Mouse (Mus musculus): ENCODE results near the gene Gm9999. TPM values are rescaled to one million over a fixed set of nuclear protein-coding genes. Genes with fewer than 3 reads are reported as not detected.
"Not testable (repeated sequence)": the region's sequence is repeated elsewhere in the genome, so short reads cannot be mapped to it uniquely, and the experiment has no call there.

Gene Gm9999
- total RNA-seq, 1 experiment from 2014 or later = not detected

GRCm38 (mm10) chr7:47022482-47022881 lies 39.1 kb downstream of the Gm9999 start:
- peak; percentile 91 for ATAC-seq (replicated peaks; ENCODE audit: low read depth, poor library complexity, severe bottlenecking)

GRCm38 (mm10) chr7:47023530-47023929 lies 40.1 kb downstream of the Gm9999 start:
- ATAC-seq (replicated peaks; ENCODE audit: low read depth, poor library complexity, severe bottlenecking) = peak; percentile 75

GRCm38 (mm10) chr7:47024454-47024853 lies 41.1 kb downstream of the Gm9999 start:
- no peak for ATAC-seq (replicated peaks; ENCODE audit: low read depth, poor library complexity, severe bottlenecking)

- no peak for ATAC-seq (replicated peaks; ENCODE audit: low read depth, poor library complexity, severe bottlenecking)
Measured at GRCm38 (mm10) chr7:47025429-47025828, 42.0 kb downstream of the Gm9999 start.

GRCm38 (mm10) chr7:47026899-47027298 lies 43.5 kb downstream of the Gm9999 start:
- ATAC-seq (replicated peaks; ENCODE audit: low read depth, poor library complexity, severe bottlenecking) = not testable (repeated sequence)

- ATAC-seq (replicated peaks; ENCODE audit: low read depth, poor library complexity, severe bottlenecking) = no peak
Measured at GRCm38 (mm10) chr7:47027520-47027919, 44.1 kb downstream of the Gm9999 start.

GRCm38 (mm10) chr7:47030517-47031193 lies 47.3 kb downstream of the Gm9999 start:
- ATAC-seq (replicated peaks; ENCODE audit: low read depth, poor library complexity, severe bottlenecking) = peak; percentile 36; the same call in 1 of the 2 replicates

GRCm38 (mm10) chr7:47031371-47031770 lies 48.0 kb downstream of the Gm9999 start:
- ATAC-seq (replicated peaks; ENCODE audit: low read depth, poor library complexity, severe bottlenecking) = peak; percentile 52

GRCm38 (mm10) chr7:47034785-47035384 lies 51.5 kb downstream of the Gm9999 start:
- no peak for ATAC-seq (replicated peaks; ENCODE audit: low read depth, poor library complexity, severe bottlenecking)

- ATAC-seq (replicated peaks; ENCODE audit: low read depth, poor library complexity, severe bottlenecking) = no peak
Measured at GRCm38 (mm10) chr7:47035426-47035825, 52.0 kb downstream of the Gm9999 start.

Other genes with a start within 250 kb of the Gm9999 start
- gene Saa1, start 240.6 kb upstream of the Gm9999 start, total RNA-seq (2017) = not detected in 2 replicates
- gene Saa2, start 231.8 kb upstream of the Gm9999 start, total RNA-seq (2017) = not detected in 2 replicates
- gene Hps5, start 187.5 kb upstream of the Gm9999 start, total RNA-seq (2017) = 32.3 and 33.0 TPM in 2 replicates
- 86.1 and 96.2 TPM in 2 replicates for gene Gtf2h1, start 187.5 kb upstream of the Gm9999 start, total RNA-seq (2017)
- 434 and 497 TPM in 2 replicates for gene Ldha, start 142.1 kb upstream of the Gm9999 start, total RNA-seq (2017)
- gene Ldhc, start 122.4 kb upstream of the Gm9999 start, total RNA-seq (2017) = not detected in 2 replicates
- 42.0 and 46.4 TPM in 2 replicates for gene Tsg101, start 63.6 kb upstream of the Gm9999 start, total RNA-seq (2017)
- gene Uevld, start 25.1 kb upstream of the Gm9999 start, total RNA-seq (2017) = 12.7 and 14.1 TPM in 2 replicates
- gene Spty2d1, start 24.8 kb downstream of the Gm9999 start, total RNA-seq (2017) = 33.4 and 38.7 TPM in 2 replicates
- 0.63 and 2.5 TPM in 2 replicates for gene Tmem86a, start 67.0 kb downstream of the Gm9999 start, total RNA-seq (2017)
- gene Ptpn5, start 150.1 kb downstream of the Gm9999 start, total RNA-seq (2017) = not detected in 2 replicates
- not detected in 2 replicates for gene Mrgpra6, start 221.3 kb downstream of the Gm9999 start, total RNA-seq (2017)